Mouse (Mus musculus) intestine, embryonic 16.5 days (tissue): ENCODE results near the gene Psapl1. TPM values are rescaled to one million over a fixed set of nuclear protein-coding genes. Genes with fewer than 3 reads are reported as not detected.

Experiments
- ATAC-seq: fragments of 200-750 bp; cut with Nextera tagmentation; 2 replicates; pipeline ENCODE4 v1.8.0; 2017; ENCODE audit warnings: moderate TSS enrichment, moderate library complexity
- H3K27ac ChIP-seq: fragments of 300-500 bp; sonication (generic); 2 replicates; pipeline ENCODE4 v1.5.1; 2014; ENCODE audit warnings: mild to moderate bottlenecking, low read length
- H3K27me3 ChIP-seq: fragments of 300-500 bp; sonication (generic); replicated peaks from 2 replicates; pipeline ENCODE4 v1.6.1; 2014; ENCODE audit warnings: low read length, control low read depth, mixed read lengths; ENCODE audit not compliant: control insufficient read depth, insufficient read depth
- H3K36me3 ChIP-seq: fragments of 300-500 bp; sonication (generic); 2 replicates; pipeline ENCODE4 v1.6.1; 2014; ENCODE audit warnings: low read length, control low read depth; ENCODE audit not compliant: control insufficient read depth, insufficient read depth
- H3K4me1 ChIP-seq: fragments of 300-500 bp; sonication (generic); 2 replicates; pipeline ENCODE4 v1.6.1; 2014; ENCODE audit warnings: low read length, control low read depth, mixed read lengths; ENCODE audit not compliant: control insufficient read depth, insufficient read depth
- H3K4me2 ChIP-seq: fragments of 300-500 bp; sonication (generic); 2 replicates; pipeline ENCODE4 v1.6.1; 2014; ENCODE audit warnings: low read depth, low read length, control low read depth
- H3K4me3 ChIP-seq: fragments of 300-500 bp; sonication (generic); 2 replicates; pipeline ENCODE4 v1.5.1; 2014; ENCODE audit warnings: mild to moderate bottlenecking, low read length
- H3K9ac ChIP-seq: fragments of 300-500 bp; sonication (generic); 2 replicates; pipeline ENCODE4 v1.6.1; 2014; ENCODE audit warnings: low read depth, low read length
- H3K9me3 ChIP-seq: fragments of 300-500 bp; sonication (generic); 2 replicates; pipeline ENCODE4 v1.6.1; 2016; ENCODE audit warnings: low read length, control low read depth; ENCODE audit not compliant: control insufficient read depth
- WGBS: fragments of 180-500 bp; shearing (Covaris S2); extraction: QIAGEN DNeasy Blood & Tissue Kit; methylation state at CpG from one replicate; pipeline ENCODE4 v1.1.7; 2014; 5-methylcytosine and 5-hydroxymethylcytosine counted together
- polyA plus RNA-seq: library from polyadenylated mRNA; unstranded; fragments of >200 nt; fragmentation: Nextera tagmentation; extraction: Ambion mirVana; gene quantifications from 2 replicates; pipeline ENCODE4 v1.2.1, GENCODE M21; 2015

The Psapl1 gene
- polyA plus RNA-seq, 1 experiment from 2014 or later: 0.16 TPM

DNA sequence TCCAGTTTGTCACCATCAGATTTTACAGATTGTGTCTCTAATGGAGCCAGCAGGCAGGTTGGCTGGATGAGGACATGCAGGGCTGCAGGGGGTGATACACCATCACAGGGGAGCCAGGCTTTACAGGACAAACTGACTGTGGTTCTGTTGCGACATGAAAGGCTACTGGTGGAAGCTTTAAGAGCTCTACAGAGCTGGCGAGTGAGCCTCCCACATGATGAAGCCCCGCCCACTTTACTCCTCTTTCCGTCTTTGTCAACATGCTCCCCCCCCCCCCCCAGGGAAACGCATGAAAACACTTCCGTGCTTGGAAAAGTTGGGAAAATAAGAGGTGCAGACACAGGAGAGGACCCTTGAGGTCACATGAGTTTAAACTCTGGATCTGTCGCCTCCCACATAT, 25.6 kb upstream of the Psapl1 start:
- no peak for ATAC-seq
- H3K27ac ChIP-seq: no peak overlapping the region
- H3K4me1 ChIP-seq: 0 out of 2 replicates have a peak, but pooled peaks cover 2% of the 10 kb centered on the region
- H3K4me2 ChIP-seq: no peak overlapping the region
- H3K9ac ChIP-seq: no peak overlapping the region
- H3K4me3 ChIP-seq: no peak overlapping the region
- H3K36me3 ChIP-seq: no peaks in the 10 kb centered on the region
- no peaks in the 10 kb centered on the region for H3K9me3 ChIP-seq
- H3K27me3 ChIP-seq: no peaks in the 10 kb centered on the region
- WGBS: 47% methylated on average over 7 of the region's 7 CpGs

DNA sequence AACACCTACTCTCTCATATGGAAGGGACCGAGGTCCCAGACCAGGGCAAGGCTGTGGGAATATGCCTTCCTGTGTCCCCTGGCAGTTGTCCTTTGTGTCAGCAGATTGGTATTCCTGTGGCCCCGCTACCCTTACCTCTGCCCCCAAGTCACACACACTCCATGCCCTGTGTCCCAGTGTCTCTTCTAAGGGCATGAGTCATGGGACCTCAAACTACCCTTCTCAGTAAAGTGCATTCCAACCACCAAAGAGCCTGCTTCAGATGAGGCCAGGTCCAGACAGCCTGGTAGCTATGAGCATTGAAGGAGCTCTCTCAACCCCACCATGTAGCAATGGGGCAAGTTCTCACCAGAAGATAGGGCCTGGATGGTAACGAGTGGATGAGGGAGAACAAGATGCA, 25.0 kb upstream of the Psapl1 start:
- H3K36me3 ChIP-seq: no peaks in the 10 kb centered on the region
- no peak overlapping the region for H3K4me3 ChIP-seq
- no peak overlapping the region for H3K9ac ChIP-seq
- H3K27me3 ChIP-seq: no peaks in the 10 kb centered on the region
- WGBS: 88% methylated on average over 3 of the region's 3 CpGs
- ATAC-seq: no peak
- 0 out of 2 replicates have a peak, but pooled peaks cover 2% of the 10 kb centered on the region for H3K4me1 ChIP-seq
- no peak overlapping the region for H3K4me2 ChIP-seq
- H3K27ac ChIP-seq: no peak overlapping the region
- H3K9me3 ChIP-seq: no peaks in the 10 kb centered on the region

DNA sequence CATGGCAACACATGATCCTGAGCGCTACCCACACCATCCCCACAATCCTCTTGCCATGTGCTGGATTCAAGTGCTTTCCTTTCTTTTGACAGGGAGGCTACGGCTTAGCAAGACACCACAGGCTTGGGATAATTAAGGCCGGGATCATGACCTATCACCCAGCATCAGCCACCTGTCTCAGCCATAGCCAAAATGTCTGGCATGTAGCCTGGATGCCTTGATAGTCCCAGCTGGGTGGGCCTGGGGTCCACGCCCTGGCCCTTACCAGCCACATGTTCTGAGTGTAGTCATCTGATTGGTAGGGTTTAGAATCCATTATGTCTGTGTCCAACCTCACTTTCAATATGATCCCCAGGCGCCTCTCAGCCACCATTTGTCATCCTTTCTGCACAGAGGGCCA, 24.1 kb upstream of the Psapl1 start:
- H3K27me3 ChIP-seq: no peaks in the 10 kb centered on the region
- 90% methylated on average over 5 of the region's 5 CpGs for WGBS
- H3K27ac ChIP-seq: no peak overlapping the region
- H3K9me3 ChIP-seq: no peaks in the 10 kb centered on the region
- no peak overlapping the region for H3K4me3 ChIP-seq
- H3K9ac ChIP-seq: no peak overlapping the region
- no peak for ATAC-seq
- H3K36me3 ChIP-seq: no peaks in the 10 kb centered on the region
- 0 out of 2 replicates have a peak, but pooled peaks cover 2% of the 10 kb centered on the region for H3K4me1 ChIP-seq
- H3K4me2 ChIP-seq: no peak overlapping the region

DNA sequence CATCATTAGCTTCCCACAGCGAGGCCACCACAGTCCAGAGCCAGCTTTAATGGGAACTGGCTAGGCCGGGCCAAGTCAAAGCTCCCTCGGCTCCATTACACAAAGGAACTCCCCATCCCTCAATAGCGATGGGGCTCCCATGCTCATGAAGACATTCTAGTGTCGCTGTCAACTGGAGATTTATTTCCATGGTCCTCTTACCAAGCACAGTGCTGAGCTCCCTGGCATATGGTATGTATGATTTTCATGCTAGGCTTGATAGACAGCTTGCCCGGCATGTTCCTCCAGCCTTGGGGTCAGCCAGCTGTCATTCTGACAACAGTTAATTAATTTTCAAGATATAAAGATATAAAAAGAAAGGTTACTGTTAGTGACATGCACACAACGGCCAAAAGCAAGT, 21.5 kb upstream of the Psapl1 start:
- no peaks in the 10 kb centered on the region for H3K4me1 ChIP-seq
- H3K27me3 ChIP-seq: no peaks in the 10 kb centered on the region
- no peaks in the 10 kb centered on the region for H3K36me3 ChIP-seq
- no peak overlapping the region for H3K27ac ChIP-seq
- H3K9ac ChIP-seq: no peak overlapping the region
- H3K4me3 ChIP-seq: no peak overlapping the region
- no peak overlapping the region for H3K4me2 ChIP-seq
- no peak for ATAC-seq
- H3K9me3 ChIP-seq: no peaks in the 10 kb centered on the region
- WGBS: 80% methylated on average over 7 of the region's 7 CpGs

DNA sequence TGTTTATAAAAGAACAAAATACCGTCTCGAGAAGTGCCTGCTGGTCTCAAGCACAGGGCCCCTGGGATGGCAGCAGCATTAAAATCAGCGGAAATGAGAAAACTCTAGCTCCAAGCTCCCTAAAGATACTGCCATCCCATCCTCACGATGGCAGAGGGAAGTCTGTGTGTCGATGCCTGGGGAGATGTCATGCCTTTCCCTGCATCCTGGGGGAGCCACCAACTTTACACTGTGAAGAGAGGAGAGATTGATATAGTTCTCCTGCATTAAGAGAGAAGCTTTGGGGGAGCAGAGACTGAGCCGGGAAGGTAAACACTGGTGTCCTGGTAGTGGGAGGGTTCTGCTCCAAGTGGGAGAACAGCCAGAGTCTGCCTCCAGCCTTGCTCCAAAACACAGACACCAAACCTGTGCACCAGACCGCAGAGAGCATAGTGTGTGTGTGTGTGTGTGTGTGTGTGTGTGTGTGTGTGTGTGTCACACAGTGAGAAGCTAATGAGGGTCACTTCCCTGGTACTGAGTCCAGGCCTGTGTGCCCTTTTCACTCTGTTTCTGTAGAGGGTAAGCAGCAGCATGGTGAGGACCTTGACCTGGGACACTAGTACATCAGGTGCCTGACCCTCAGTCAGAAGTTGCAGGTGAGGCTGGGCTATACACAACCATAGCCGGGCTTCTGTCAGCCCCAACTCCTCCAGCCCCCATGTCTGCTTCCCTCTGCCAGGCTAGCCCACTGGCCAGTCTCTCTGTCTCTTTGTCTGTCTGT, 17.3 kb upstream of the Psapl1 start:
- 46% methylated on average over 8 of the region's 8 CpGs for whole genome bisulfite sequencing
- Histone ChIP-seq H3K9me3 (no peaks in the 10 kb centered on the region), H3K27ac (no peak overlapping the region), H3K27me3 (no peaks in the 10 kb centered on the region), H3K9ac (no peak overlapping the region), H3K4me1 (no peaks in the 10 kb centered on the region), H3K4me2 (no peak overlapping the region), H3K36me3 (no peaks in the 10 kb centered on the region), H3K4me3 (no peak overlapping the region)
- no peak for ATAC-seq

DNA sequence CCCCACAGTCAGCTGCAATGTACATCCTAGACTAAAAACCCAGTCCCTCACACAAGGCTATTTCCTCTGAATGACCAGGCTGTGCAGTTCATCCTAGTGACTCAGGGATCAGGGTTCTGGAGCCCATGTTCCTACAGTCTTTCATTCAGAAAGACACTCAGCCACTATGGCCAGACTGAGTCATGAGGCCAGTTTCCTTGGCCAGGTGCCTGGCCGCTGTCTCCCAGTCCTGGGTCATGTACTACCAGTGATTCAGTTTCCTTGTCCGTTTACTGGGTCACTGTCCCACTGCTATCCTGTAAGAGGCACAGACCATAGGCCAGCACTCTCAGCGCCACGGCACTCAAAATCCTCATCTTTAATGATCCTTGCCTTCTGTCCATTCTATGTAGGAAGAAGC, 15.5 kb upstream of the Psapl1 start:
- Histone ChIP-seq H3K4me3 (no peak overlapping the region), H3K4me2 (no peak overlapping the region), H3K27ac (no peak overlapping the region), H3K9me3 (no peaks in the 10 kb centered on the region), H3K27me3 (no peaks in the 10 kb centered on the region), H3K9ac (no peak overlapping the region), H3K36me3 (no peaks in the 10 kb centered on the region), H3K4me1 (no peaks in the 10 kb centered on the region)
- WGBS: 84% methylated on average over 4 of the region's 4 CpGs
- ATAC-seq: no peak

DNA sequence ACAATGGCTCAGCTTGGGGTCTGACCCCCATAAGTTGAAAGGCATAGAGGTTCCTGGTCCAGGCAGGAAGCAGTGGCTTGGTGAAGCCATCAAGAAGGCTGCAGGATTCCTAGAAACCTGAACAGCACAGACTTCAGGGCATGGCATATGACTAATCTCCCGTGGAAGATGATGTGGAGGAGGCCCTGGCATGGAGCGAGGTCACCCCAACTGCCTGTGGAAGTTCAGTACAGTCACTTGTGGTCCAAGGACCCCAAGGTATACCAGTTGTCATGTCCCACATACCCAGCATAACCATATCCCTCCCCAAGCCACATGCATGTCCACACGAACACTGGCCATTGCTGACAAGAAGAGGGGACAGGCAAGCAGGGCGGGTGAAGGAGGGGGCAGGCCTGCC, 12.5 kb upstream of the Psapl1 start:
- no peak for ATAC-seq
- WGBS: 85% methylated on average over 4 of the region's 4 CpGs

DNA sequence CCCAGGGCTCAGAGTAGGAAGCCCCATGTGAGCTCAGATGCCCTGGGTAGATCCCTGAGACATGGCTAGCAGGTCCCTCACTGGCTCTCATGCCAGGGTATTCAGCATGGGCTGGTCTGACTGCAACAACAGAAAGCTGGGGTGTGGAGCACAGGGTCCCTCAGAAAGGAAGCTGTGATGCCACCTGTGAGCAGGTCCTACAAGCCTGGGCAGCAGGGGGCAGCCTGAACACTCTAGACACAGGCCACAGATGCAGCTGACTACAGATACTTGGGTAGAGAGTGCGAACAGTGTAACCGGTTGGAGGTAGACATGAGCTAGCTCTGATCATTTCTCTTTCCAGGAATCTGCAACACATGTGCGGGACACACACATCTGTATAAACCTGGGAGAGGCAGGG, 11.9 kb upstream of the Psapl1 start:
- H3K4me2 ChIP-seq: no peak overlapping the region
- 88% methylated on average over 3 of the region's 3 CpGs for WGBS
- no peak overlapping the region for H3K9ac ChIP-seq
- H3K27me3 ChIP-seq: no peaks in the 10 kb centered on the region
- no peaks in the 10 kb centered on the region for H3K9me3 ChIP-seq
- H3K4me3 ChIP-seq: no peak overlapping the region
- no peak for ATAC-seq
- peaks cover 4% of the 10 kb centered on the region; the same call in 1 of the 2 replicates for H3K4me1 ChIP-seq
- no peaks in the 10 kb centered on the region for H3K36me3 ChIP-seq
- H3K27ac ChIP-seq: no peak overlapping the region

More for the DNA sequence above, 12.5 kb upstream of the Psapl1 start:
- H3K36me3 ChIP-seq: no peaks in the 10 kb centered on the region
- H3K4me3 ChIP-seq: no peak overlapping the region
- H3K9ac ChIP-seq: no peak overlapping the region
- peaks cover 4% of the 10 kb centered on the region; the same call in 1 of the 2 replicates for H3K4me1 ChIP-seq
- H3K27ac ChIP-seq: no peak overlapping the region
- no peaks in the 10 kb centered on the region for H3K9me3 ChIP-seq
- no peaks in the 10 kb centered on the region for H3K27me3 ChIP-seq
- no peak overlapping the region for H3K4me2 ChIP-seq

DNA sequence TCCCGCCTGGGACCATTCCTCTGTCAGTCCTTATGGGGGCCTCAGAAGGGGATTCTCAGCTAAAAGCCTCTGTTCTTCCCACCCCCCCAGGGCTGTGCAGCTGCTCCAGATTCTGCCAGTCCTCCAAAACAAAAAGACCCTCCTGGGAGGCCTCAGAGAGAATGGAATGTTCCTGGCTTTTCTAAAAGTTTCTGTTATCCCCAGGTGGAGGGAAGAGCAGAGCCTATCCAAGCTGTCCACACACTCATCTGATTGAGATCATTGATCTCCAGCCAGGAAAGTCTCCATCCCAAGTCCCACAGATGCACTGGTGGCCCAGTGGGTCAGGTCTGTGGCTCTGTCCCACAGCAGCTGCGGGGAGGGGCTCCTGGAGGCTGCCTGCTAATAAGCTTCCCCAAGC, 11.1 kb upstream of the Psapl1 start:
- no peak for ATAC-seq
- Histone ChIP-seq H3K4me1 (peaks cover 4% of the 10 kb centered on the region; the same call in 1 of the 2 replicates), H3K9ac (no peak overlapping the region), H3K27ac (no peak overlapping the region), H3K36me3 (no peaks in the 10 kb centered on the region), H3K4me2 (no peak overlapping the region), H3K4me3 (no peak overlapping the region), H3K9me3 (no peaks in the 10 kb centered on the region), H3K27me3 (no peaks in the 10 kb centered on the region)
- WGBS: 67% methylated on average over 2 of the region's 2 CpGs

DNA sequence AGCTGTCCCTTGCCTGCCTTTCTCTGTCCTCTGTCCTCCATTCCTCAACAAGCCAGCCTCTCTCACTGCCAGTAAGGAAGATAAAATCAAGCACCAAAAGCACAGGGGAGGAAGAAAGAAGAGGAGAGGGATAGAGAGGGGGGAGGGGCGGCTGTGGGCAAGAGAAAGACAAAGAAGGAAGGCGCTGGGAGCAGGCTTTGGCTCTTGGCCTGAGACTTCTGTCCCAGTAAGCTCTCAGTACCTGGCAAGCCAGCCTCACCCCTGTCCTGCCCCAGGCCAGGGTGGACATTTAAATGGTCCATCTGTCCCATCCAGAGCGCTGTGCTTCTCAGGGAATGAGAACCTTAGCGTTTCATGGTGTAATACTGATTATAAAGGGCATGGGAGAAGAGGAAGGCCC, 9.2 kb upstream of the Psapl1 start:
- H3K36me3 ChIP-seq: no peaks in the 10 kb centered on the region
- no peak overlapping the region for H3K27ac ChIP-seq
- no peaks in the 10 kb centered on the region for H3K27me3 ChIP-seq
- H3K9ac ChIP-seq: no peak overlapping the region
- H3K4me2 ChIP-seq: no peak overlapping the region
- WGBS: 82% methylated on average over 4 of the region's 4 CpGs
- ATAC-seq: no peak
- H3K4me3 ChIP-seq: no peak overlapping the region
- no peaks in the 10 kb centered on the region for H3K9me3 ChIP-seq
- H3K4me1 ChIP-seq: peaks cover 4% of the 10 kb centered on the region; the same call in 1 of the 2 replicates
